Mouse (Mus musculus) B cell, adult (primary cell): ENCODE results near the gene Metrnl. TPM values are rescaled to one million over a fixed set of nuclear protein-coding genes. Genes with fewer than 3 reads are reported as not detected.

ENCODE experiments used
- total RNA-seq: library from RNA; stranded (reverse); gene quantifications from 4 replicates; pipeline ENCODE4 v1.2.4, GENCODE M21; 2023; ENCODE audit not compliant: inconsistent age

The Metrnl gene
- total RNA-seq = 2.5 to 4.4 TPM (median 3.3 TPM) in 4 replicates

DNA sequence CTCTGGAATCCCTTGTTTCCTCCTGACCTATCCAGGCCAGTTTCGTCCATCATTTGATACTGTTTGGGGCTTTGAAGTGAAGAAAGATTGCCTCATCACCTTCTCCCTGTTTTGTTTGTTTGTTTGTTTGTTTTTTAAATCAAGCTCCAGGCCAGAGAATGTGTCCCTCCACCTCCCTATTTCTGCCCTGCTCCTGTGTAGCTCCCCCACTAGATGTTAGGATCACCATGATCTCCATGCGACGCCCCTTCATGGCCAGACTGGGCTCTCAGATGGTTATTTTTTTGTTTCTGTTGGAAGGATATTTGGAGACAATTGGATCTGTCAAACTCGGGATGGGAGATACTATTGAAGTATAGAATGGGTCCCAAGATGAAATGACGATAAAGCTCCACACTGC, at the start of gene Metrnl:
TSS of gene Metrnl (plus strand) at position 301 of the 400 bp plus-strand sequence.

DNA sequence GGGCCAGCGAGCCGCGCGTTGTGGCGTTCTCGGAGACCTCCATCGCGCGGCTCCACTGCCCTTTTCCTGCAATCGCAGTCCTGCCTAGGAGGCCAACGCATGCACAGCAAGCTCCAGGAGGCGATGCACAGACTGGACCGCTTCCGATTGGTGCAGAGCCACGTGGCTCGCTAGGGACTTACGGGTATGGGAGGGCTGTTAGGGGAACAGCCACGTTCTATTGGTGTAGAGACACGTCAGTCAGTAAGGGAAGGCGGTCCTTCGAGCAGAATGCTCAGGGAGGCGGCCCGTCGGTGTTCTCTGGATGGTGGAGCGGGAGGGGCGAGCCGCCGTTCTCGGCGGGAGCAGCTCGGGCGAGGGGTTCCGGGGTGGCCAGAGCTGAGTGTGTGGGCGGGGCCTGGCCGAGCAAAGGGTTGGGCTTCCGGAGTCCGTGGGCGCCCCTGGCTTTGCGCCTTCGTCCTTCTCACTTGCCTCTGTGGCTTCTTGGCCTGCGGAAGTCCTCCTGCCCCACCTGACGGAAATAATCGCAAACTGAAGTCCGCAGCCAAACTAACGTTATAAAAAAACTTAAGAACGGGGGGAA, 28.3 kb upstream of the Metrnl start, which contains the start of gene B3gntl1:
TSS of gene B3gntl1 (minus strand) at position 164 of the 583 bp plus-strand sequence.

Other genes with a start within 250 kb of the Metrnl start
- gene Tbcd, start 249.6 kb upstream of the Metrnl start, total RNA-seq = 31.9 to 36.7 TPM (median 35.6 TPM) in 4 replicates
- gene Zfp750, start 182.2 kb upstream of the Metrnl start, total RNA-seq = not detected in 4 replicates
- 10.8 to 15.1 TPM (median 12.0 TPM) in 4 replicates for gene B3gntl1, start 28.4 kb upstream of the Metrnl start, total RNA-seq
- gene Ptchd3, start 128.7 kb downstream of the Metrnl start, total RNA-seq = not detected in 4 replicates